Mouse (Mus musculus) liver, embryonic 13.5 days (tissue): ENCODE measurements at regions not wholly inside any gene's neighbourhood (a gene's known extent, or its start where the extent isn't known, plus 50 kb on each side); places are given as distances from the start of the nearest gene placed in this dataset.

ENCODE experiments used
- ATAC-seq: fragments of 200-750 bp; cut with Nextera tagmentation; 2 replicates; pipeline ENCODE4 v1.8.0; 2017; ENCODE audit warnings: low read depth, mild to moderate bottlenecking, moderate number of reproducible peaks, moderate library complexity
- DNase-seq: peaks from one replicate; pipeline ENCODE4 v3.0.0; 2022
- H3K27ac ChIP-seq: fragments of 300-500 bp; sonication (generic); 2 replicates; pipeline ENCODE4 v1.5.1; 2015; ENCODE audit warnings: moderate library complexity, mild to moderate bottlenecking, inconsistent platforms
- H3K27me3 ChIP-seq: fragments of 300-500 bp; sonication (generic); 2 replicates; pipeline ENCODE4 v1.6.1; 2015; ENCODE audit warnings: mild to moderate bottlenecking, inconsistent platforms
- H3K36me3 ChIP-seq: fragments of 300-500 bp; sonication (generic); 2 replicates; pipeline ENCODE4 v1.6.1; 2015; ENCODE audit warnings: mild to moderate bottlenecking, inconsistent platforms
- H3K4me1 ChIP-seq: fragments of 300-500 bp; sonication (generic); replicated peaks from 2 replicates; pipeline ENCODE4 v1.6.1; 2015; ENCODE audit warnings: inconsistent platforms
- H3K4me2 ChIP-seq: fragments of 300-500 bp; sonication (generic); 2 replicates; pipeline ENCODE4 v1.6.1; 2015; ENCODE audit warnings: inconsistent platforms, mild to moderate bottlenecking, moderate library complexity
- H3K4me3 ChIP-seq: fragments of 300-500 bp; sonication (generic); replicated peaks from 2 replicates; pipeline ENCODE4 v1.5.1; 2015; ENCODE audit warnings: mild to moderate bottlenecking, inconsistent platforms
- H3K9ac ChIP-seq: fragments of 300-500 bp; sonication (generic); 2 replicates; pipeline ENCODE4 v1.6.1; 2015; ENCODE audit warnings: mild to moderate bottlenecking, inconsistent platforms
- H3K9me3 ChIP-seq: fragments of 300-500 bp; sonication (generic); replicated peaks from 2 replicates; pipeline ENCODE4 v1.6.1; 2016; ENCODE audit warnings: inconsistent platforms
- WGBS: fragments of 180-500 bp; shearing (Covaris S2); methylation state at CpG from one replicate; pipeline ENCODE4 v1.1.7; 2015; ENCODE audit not compliant: insufficient replicate concordance; 5-methylcytosine and 5-hydroxymethylcytosine counted together

DNA sequence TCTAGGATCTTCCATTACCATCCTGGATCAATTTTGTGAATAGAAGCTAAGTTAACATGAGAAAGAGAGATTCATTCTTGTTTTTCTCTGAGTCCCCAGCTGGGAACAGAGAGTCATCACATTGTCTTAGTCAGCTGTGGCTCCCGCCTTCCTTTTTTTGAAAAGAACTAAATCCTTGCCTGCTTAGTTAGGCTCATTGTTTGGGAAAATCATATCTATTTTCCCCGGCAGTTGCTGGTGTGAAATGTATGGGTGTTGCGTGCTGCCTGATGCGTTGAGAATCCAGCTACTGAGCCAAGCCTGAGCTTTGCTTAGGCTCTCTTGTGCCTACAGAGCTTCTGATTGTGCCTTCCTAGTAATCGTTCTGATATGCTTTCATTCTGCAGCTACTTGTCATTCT is 66.3 kb downstream of the Fam50b start:
- Histone ChIP-seq H3K9me3 (no peaks in the 10 kb centered on the region), H3K27ac (no peak overlapping the region), H3K36me3 (no peaks in the 10 kb centered on the region), H3K4me2 (no peak overlapping the region), H3K4me1 (no peaks in the 10 kb centered on the region; the same call in 1 of the 2 replicates), H3K27me3 (no peaks in the 10 kb centered on the region), H3K4me3 (no peak overlapping the region), H3K9ac (no peak overlapping the region)
- DNase-seq: no peak
- WGBS: 62% methylated on average over 5 of the region's 5 CpGs
- no peak for ATAC-seq

- ATAC-seq: no peak
- WGBS: 69% methylated on average over 9 of the region's 9 CpGs
- Histone ChIP-seq H3K9ac (no peak overlapping the region), H3K36me3 (no peaks in the 10 kb centered on the region), H3K9me3 (no peaks in the 10 kb centered on the region), H3K4me2 (no peak overlapping the region), H3K4me3 (no peak overlapping the region), H3K4me1 (no peaks in the 10 kb centered on the region), H3K27me3 (no peaks in the 10 kb centered on the region), H3K27ac (no peak overlapping the region)
- no peak for DNase-seq
Observed at GRCm38 (mm10) chr13:34806532-34807092, 68.5 kb upstream of the Prpf4b start.

- H3K9ac ChIP-seq: no peak overlapping the region
- no peaks in the 10 kb centered on the region for H3K9me3 ChIP-seq
- no peaks in the 10 kb centered on the region for H3K36me3 ChIP-seq
- H3K4me3 ChIP-seq: no peak overlapping the region
- peaks cover 7% of the 10 kb centered on the region for H3K4me1 ChIP-seq
- H3K27me3 ChIP-seq: no peaks in the 10 kb centered on the region
- 68% methylated on average over 1 of the region's 1 CpGs for WGBS
- H3K27ac ChIP-seq: no peak overlapping the region
- ATAC-seq (no peak), DNase-seq (no peak)
- no peak overlapping the region for H3K4me2 ChIP-seq
Observed at GRCm38 (mm10) chr13:34809536-34809935, 65.6 kb upstream of the Prpf4b start.

DNA sequence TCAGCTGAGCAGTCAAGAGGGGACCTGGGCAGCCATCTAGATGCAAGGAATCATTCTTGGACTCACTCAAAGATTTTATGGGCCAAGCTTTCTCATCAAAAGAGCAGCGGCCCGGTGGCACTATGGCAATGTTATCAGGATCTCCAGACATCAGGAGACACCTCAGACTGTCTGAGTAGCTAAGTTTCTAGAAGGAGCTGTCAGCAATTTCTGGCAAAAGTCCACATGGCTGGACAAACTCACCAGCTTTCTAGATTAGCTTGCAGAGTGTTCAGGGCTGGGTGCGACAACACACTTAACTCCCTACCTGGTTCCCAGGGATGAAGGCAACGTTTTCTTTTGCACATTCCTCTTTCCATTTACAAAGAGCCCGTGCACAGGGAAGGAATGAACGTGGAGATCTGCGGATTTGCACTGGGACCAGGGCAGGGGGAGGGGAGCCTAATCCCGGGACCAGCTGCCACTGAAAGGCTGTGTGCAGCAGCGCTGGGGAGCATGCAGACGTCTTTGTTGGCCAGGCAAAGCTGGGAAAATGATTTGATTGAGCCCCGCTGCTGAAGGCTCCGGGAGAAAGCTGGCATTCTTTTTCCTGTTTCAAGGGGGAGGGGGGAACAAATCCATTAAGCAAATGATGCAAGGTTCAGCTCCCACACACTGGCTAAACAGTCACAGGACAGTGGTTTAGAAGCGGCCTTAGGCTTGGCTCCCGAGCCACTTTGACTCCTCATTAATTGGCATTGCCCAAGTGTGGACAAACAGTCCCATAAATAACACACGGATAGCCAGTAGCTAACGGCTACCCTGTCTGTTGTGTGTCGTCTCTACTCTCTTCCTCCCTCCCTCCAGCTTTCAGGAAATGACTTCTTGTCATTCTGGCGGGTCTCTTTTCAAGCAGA is 60.7 kb upstream of the Prpf4b start:
- DNase-seq (no peak), ATAC-seq (peak; percentile 54; the same call in 1 of the 2 replicates)
- Histone ChIP-seq H3K4me3 (no peak overlapping the region), H3K4me2 (peak overlapping the region; percentile 28; the same call in 1 of the 2 replicates), H3K27ac (no peak overlapping the region; the same call in 1 of the 2 replicates), H3K9ac (peak overlapping the region; percentile 39; the same call in 1 of the 2 replicates), H3K9me3 (no peaks in the 10 kb centered on the region), H3K36me3 (no peaks in the 10 kb centered on the region), H3K4me1 (peaks cover 13% of the 10 kb centered on the region), H3K27me3 (no peaks in the 10 kb centered on the region)
- WGBS: 34% methylated on average over 18 of the region's 18 CpGs

GRCm38 (mm10) chr13:34815057-34815410 is 60.1 kb upstream of the Prpf4b start:
- ATAC-seq: no peak
- Histone ChIP-seq H3K4me3 (no peak overlapping the region), H3K4me1 (peaks cover 13% of the 10 kb centered on the region), H3K4me2 (no peak overlapping the region), H3K27ac (no peak overlapping the region), H3K9me3 (no peaks in the 10 kb centered on the region), H3K9ac (no peak overlapping the region), H3K27me3 (no peaks in the 10 kb centered on the region), H3K36me3 (no peaks in the 10 kb centered on the region)
- no peak for DNase-seq
- WGBS: 53% methylated on average over 3 of the region's 3 CpGs

- Histone ChIP-seq H3K4me1 (peaks cover 24% of the 10 kb centered on the region), H3K36me3 (no peaks in the 10 kb centered on the region), H3K9ac (no peak overlapping the region), H3K9me3 (no peaks in the 10 kb centered on the region), H3K27me3 (no peaks in the 10 kb centered on the region), H3K27ac (no peak overlapping the region), H3K4me3 (no peak overlapping the region), H3K4me2 (no peak overlapping the region)
- ATAC-seq (no peak), DNase-seq (no peak)
- 71% methylated on average over 5 of the region's 5 CpGs for WGBS
Observed at GRCm38 (mm10) chr13:34818211-34818610, 56.9 kb upstream of the Prpf4b start.

- Histone ChIP-seq H3K27me3 (no peaks in the 10 kb centered on the region), H3K4me2 (no peak overlapping the region), H3K4me3 (no peak overlapping the region), H3K36me3 (no peaks in the 10 kb centered on the region), H3K4me1 (peaks cover 33% of the 10 kb centered on the region), H3K27ac (no peak overlapping the region), H3K9me3 (no peaks in the 10 kb centered on the region), H3K9ac (no peak overlapping the region)
- DNase-seq (no peak), ATAC-seq (no peak)
- 40% methylated on average over 4 of the region's 4 CpGs for WGBS
Observed at GRCm38 (mm10) chr13:34820423-34820822, 54.7 kb upstream of the Prpf4b start.

- no peak for ATAC-seq
- H3K27me3 ChIP-seq: no peaks in the 10 kb centered on the region
- H3K9me3 ChIP-seq: 0 out of 2 replicates have a peak, but pooled peaks cover 5% of the 10 kb centered on the region
- H3K36me3 ChIP-seq: no peaks in the 10 kb centered on the region
- no peak overlapping the region for H3K27ac ChIP-seq
- peaks cover 39% of the 10 kb centered on the region for H3K4me1 ChIP-seq
- no peak for DNase-seq
- no peak overlapping the region for H3K4me3 ChIP-seq
- no peak overlapping the region for H3K9ac ChIP-seq
- WGBS: 81% methylated on average over 3 of the region's 3 CpGs
- H3K4me2 ChIP-seq: no peak overlapping the region
Observed at GRCm38 (mm10) chr13:34821946-34822345, 53.2 kb upstream of the Prpf4b start.

DNA sequence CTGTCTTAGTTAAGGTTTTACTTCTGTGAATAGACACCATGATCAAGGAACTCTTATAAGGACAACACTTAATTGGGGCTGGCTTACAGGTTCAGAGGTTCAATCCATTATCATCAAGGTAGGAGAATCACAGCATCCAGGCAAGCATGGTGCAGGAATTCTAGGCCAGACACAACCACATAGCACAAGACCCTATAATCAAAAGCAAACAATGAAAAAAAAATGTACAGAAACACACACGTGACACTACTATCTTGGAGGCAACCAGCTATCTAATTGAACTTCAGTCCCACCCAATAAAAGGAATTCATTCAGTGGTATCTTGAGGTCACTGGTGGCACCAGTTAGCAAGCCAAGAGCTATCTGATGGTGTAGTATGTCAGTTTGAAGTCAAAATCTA is 50.9 kb upstream of the Prpf4b start:
- ATAC-seq (no peak), DNase-seq (no peak)
- H3K27me3 ChIP-seq: no peaks in the 10 kb centered on the region
- H3K4me1 ChIP-seq: peaks cover 61% of the 10 kb centered on the region
- 20% methylated on average over 1 of the region's 1 CpGs for WGBS
- no peak overlapping the region for H3K27ac ChIP-seq
- 0 out of 2 replicates have a peak, but pooled peaks cover 5% of the 10 kb centered on the region for H3K9me3 ChIP-seq
- H3K4me2 ChIP-seq: no peak overlapping the region
- H3K9ac ChIP-seq: no peak overlapping the region
- H3K36me3 ChIP-seq: no peaks in the 10 kb centered on the region
- H3K4me3 ChIP-seq: no peak overlapping the region
